Mouse (Mus musculus) embryonic facial prominence, embryonic 12.5 days (tissue): ENCODE measurements around the gene Gm16253. TPM values are rescaled to one million over a fixed set of nuclear protein-coding genes. Genes with fewer than 3 reads are reported as not detected.

Source experiments
- ATAC-seq: fragments of 200-750 bp; cut with Nextera tagmentation; 2 replicates; pipeline ENCODE4 v1.8.0; 2017; ENCODE audit not compliant: insufficient number of reproducible peaks, insufficient read depth, low FRiP score, low TSS enrichment
- H3K27ac ChIP-seq: fragments of 300-500 bp; sonication (generic); 2 replicates; pipeline ENCODE4 v1.5.1; 2016; ENCODE audit warnings: mild to moderate bottlenecking
- H3K27me3 ChIP-seq: fragments of 300-500 bp; sonication (generic); 2 replicates; pipeline ENCODE4 v1.6.1; 2016; ENCODE audit warnings: mild to moderate bottlenecking, moderate library complexity
- H3K36me3 ChIP-seq: fragments of 300-500 bp; sonication (generic); 2 replicates; pipeline ENCODE4 v1.6.1; 2016; ENCODE audit warnings: mild to moderate bottlenecking
- H3K4me1 ChIP-seq: fragments of 300-500 bp; sonication (generic); 2 replicates; pipeline ENCODE4 v1.6.1; 2016
- H3K4me2 ChIP-seq: fragments of 300-500 bp; sonication (generic); replicated peaks from 2 replicates; pipeline ENCODE4 v1.6.1; 2016; ENCODE audit warnings: mild to moderate bottlenecking, moderate library complexity
- H3K4me3 ChIP-seq: fragments of 300-500 bp; sonication (generic); 2 replicates; pipeline ENCODE4 v1.5.1; 2016; ENCODE audit warnings: mild to moderate bottlenecking
- H3K9ac ChIP-seq: fragments of 300-500 bp; sonication (generic); 2 replicates; pipeline ENCODE4 v1.6.1; 2016; ENCODE audit warnings: mild to moderate bottlenecking, moderate library complexity
- H3K9me3 ChIP-seq: fragments of 300-500 bp; sonication (generic); 2 replicates; pipeline ENCODE4 v1.6.1; 2016; ENCODE audit warnings: mild to moderate bottlenecking, moderate library complexity
- WGBS: fragments of 180-500 bp; shearing (Covaris S2); methylation state at CpG from one replicate; pipeline ENCODE4 v1.1.7; 2016; 5-methylcytosine and 5-hydroxymethylcytosine counted together
- polyA plus RNA-seq: library from polyadenylated mRNA; unstranded; fragments of >200 nt; fragmentation: Nextera tagmentation; extraction: Ambion mirVana; gene quantifications from 2 replicates; pipeline ENCODE4 v1.2.1, GENCODE M21; 2016

Gene Gm16253
- polyA plus RNA-seq, 1 experiment from 2014 or later: 2.1 TPM

DNA sequence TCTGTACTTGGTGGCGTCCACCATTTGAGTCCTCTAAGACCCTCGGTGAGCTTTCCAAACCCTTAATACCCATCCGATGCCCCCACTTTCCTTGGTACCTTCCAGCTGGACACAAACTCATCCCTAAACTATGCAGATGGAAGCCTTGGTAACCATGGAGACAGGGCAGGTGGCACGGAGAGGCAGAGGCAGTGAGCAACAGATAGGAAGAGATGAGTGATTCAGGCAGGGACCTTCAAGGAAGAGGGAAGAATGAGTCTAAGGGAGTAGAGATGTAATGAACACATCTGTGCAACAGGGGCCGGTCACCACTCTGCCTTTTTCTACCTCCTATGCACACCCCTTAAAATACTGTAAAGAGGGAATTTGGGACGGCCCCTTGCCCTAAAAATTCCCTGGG lies 18.9 kb downstream of the Gm16253 start:
- WGBS: 24% methylated on average over 6 of the region's 6 CpGs
- peaks cover 17% of the 10 kb centered on the region for H3K27me3 ChIP-seq
- H3K4me3 ChIP-seq: 0 out of 2 replicates have a peak overlapping the region, but pooled peaks have one; percentile 47
- peak overlapping the region; percentile 96 for H3K4me2 ChIP-seq
- H3K9me3 ChIP-seq: no peaks in the 10 kb centered on the region
- no peak overlapping the region for H3K27ac ChIP-seq
- H3K4me1 ChIP-seq: peaks cover 47% of the 10 kb centered on the region
- H3K36me3 ChIP-seq: no peaks in the 10 kb centered on the region
- H3K9ac ChIP-seq: no peak overlapping the region; the same call in 1 of the 2 replicates
- no peak for ATAC-seq

DNA sequence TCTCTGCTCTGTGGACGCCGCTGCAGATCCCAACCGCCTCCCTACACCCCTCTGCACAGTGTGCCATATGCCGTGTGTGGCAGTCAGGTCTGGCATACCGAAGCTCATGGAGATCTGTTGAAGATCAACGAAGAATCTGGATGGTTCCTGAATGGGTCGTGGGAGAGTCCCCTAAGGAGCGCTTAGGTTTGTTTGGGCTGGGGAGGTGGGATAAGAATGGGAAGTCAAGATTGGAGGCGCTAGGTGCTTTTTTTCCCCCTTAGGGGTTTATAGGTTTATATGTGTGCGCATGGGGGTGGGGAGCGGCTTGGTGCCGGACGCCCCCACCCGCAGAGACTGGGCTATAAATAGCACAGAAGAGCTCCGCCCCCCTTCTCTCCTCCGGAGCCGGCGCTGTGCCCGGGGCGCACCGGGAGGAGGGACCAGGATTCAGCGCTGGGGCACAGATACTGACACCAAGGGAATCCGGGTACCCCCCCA lies 19.5 kb downstream of the Gm16253 start, which contains the start of gene Ankrd34a:
Ankrd34a (plus strand) TSS at position 409 of the 480 bp plus-strand sequence.
- WGBS: under 1% methylated on average over 23 of the region's 23 CpGs
- peaks cover 47% of the 10 kb centered on the region for H3K4me1 ChIP-seq
- H3K9me3 ChIP-seq: no peaks in the 10 kb centered on the region
- peak within 1 kb of the TSS; percentile 63 for H3K9ac ChIP-seq
- H3K36me3 ChIP-seq: no peaks in the 10 kb centered on the region
- ATAC-seq: no peak
- peak within 1 kb of the TSS; percentile 47 for H3K4me3 ChIP-seq
- H3K4me2 ChIP-seq: peak within 1 kb of the TSS; percentile 96
- H3K27ac ChIP-seq: peak within 1 kb of the TSS; percentile 64; the same call in 1 of the 2 replicates
- H3K27me3 ChIP-seq: peaks cover 17% of the 10 kb centered on the region

DNA sequence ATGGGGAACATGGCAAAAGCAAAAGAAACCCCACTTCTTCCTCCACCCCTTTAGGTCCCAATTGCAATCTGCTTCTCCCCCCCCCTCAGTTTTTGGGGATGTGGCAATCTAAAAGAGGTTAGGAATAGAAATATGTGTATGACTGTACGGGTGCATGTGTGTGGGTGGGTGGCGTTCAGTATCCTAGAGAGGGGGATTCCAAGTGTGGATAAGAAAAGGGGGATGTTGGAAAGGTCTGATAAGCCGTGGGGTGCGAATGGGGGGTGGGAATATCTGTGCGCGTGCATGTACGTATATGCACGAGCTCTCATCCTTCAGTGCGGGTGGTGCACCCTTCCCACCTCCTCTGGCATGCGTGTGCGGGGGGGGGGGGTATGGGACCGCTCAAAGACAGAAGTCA lies 20.1 kb downstream of the Gm16253 start:
- peak overlapping the region; percentile 96 for H3K4me2 ChIP-seq
- 8% methylated on average over 9 of the region's 12 CpGs for WGBS
- no peaks in the 10 kb centered on the region for H3K36me3 ChIP-seq
- ATAC-seq: no peak
- no peak overlapping the region for H3K27ac ChIP-seq
- H3K4me1 ChIP-seq: peaks cover 47% of the 10 kb centered on the region
- H3K9ac ChIP-seq: peak overlapping the region; percentile 63
- peaks cover 17% of the 10 kb centered on the region for H3K27me3 ChIP-seq
- no peaks in the 10 kb centered on the region for H3K9me3 ChIP-seq
- peak overlapping the region; percentile 47 for H3K4me3 ChIP-seq

DNA sequence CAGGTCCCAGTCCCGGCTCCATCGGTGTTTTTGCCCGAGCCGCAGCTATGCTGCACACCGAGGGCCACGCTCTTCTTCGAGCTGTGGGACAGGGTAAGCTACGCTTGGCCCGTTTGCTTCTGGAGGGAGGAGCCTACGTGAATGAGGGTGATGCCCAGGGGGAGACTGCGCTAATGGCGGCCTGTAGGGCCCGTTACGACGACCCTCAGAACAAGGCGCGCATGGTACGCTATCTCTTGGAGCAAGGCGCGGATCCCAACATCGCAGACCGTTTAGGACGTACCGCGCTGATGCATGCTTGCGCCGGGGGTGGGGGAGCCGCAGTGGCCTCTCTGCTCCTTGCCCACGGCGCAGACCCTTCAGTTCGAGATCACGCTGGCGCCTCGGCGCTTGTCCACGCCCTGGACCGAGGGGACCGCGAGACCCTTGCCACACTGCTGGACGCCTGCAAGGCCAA lies 20.7 kb downstream of the Gm16253 start:
- Histone ChIP-seq H3K9ac (peak overlapping the region; percentile 63), H3K4me1 (peaks cover 48% of the 10 kb centered on the region), H3K9me3 (no peaks in the 10 kb centered on the region), H3K27me3 (peaks cover 17% of the 10 kb centered on the region), H3K4me3 (peak overlapping the region; percentile 47), H3K27ac (peak overlapping the region; percentile 64; the same call in 1 of the 2 replicates), H3K4me2 (peak overlapping the region; percentile 96), H3K36me3 (no peaks in the 10 kb centered on the region)
- under 1% methylated on average over 40 of the region's 40 CpGs for WGBS
- ATAC-seq: no peak

DNA sequence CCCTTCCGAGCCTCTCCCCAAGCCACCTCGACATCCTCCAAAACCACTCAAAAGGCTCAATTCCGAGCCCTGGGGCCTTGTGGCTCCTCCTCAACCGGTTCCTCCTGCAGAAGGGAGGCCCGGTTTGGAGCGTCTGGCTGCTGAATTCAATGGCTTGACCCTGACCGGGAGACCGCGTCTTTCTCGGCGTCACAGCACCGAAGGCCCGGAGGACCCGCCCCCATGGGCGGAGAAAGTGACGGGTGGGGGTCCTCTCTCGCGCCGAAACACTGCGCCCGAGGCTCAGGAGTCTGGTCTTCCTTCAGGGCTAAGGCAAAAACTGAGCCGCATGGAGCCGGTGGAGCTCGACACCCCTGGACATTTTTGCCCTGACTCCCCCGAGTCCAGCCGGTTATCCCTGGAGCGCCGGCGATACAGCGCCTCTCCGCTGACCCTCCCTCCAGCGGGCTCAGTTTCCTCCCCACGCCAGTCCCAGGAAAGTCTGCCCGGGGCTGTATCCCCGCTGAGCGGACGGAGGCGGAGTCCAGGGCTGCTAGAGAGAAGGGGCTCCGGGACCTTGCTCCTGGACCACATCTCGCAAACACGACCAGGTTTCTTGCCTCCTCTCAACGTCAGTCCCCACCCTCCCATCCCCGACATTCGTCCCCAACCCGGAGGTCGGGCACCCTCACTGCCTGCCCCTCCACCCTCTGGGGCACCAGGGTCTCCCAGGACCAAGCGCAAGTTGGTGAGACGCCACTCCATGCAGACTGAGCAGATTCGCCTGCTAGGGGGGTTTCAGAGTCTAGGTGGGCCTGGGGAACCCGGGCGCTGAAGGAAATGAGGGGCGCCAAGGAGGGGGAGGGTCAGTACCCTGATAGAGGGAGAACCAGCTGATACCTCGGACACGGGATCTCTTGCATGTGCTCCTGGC lies 21.6 kb downstream of the Gm16253 start:
- H3K27me3 ChIP-seq: peaks cover 17% of the 10 kb centered on the region
- WGBS: 1% methylated on average over 54 of the region's 54 CpGs
- H3K9ac ChIP-seq: peak overlapping the region; percentile 63
- H3K9me3 ChIP-seq: no peaks in the 10 kb centered on the region
- peak overlapping the region; percentile 47 for H3K4me3 ChIP-seq
- H3K27ac ChIP-seq: peak overlapping the region; percentile 64; the same call in 1 of the 2 replicates
- no peak for ATAC-seq
- peaks cover 49% of the 10 kb centered on the region for H3K4me1 ChIP-seq
- H3K4me2 ChIP-seq: peak overlapping the region; percentile 96
- no peaks in the 10 kb centered on the region for H3K36me3 ChIP-seq

DNA sequence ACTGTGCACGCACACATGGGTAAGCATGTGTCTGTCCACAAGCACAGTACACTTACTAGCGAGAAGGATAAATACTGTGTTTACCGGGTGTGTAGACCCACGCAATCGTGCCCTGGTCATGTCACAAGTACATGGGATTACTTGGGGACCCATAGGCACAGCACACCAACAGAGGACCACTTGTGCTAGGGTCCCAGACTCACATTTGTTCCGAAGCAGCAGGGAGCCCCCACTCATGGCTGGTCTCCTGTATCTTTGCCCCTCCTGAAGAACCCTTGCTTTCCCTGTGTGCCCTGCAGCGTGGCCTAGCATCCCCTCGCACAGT lies 22.2 kb downstream of the Gm16253 start:
- no peak for ATAC-seq
- peaks cover 52% of the 10 kb centered on the region for H3K4me1 ChIP-seq
- WGBS: 44% methylated on average over 8 of the region's 8 CpGs
- no peak overlapping the region for H3K27ac ChIP-seq
- H3K36me3 ChIP-seq: no peaks in the 10 kb centered on the region
- H3K9me3 ChIP-seq: no peaks in the 10 kb centered on the region
- peak overlapping the region; percentile 96 for H3K4me2 ChIP-seq
- H3K27me3 ChIP-seq: peaks cover 17% of the 10 kb centered on the region
- no peak overlapping the region for H3K9ac ChIP-seq
- peak overlapping the region; percentile 47; the same call in 1 of the 2 replicates for H3K4me3 ChIP-seq

DNA sequence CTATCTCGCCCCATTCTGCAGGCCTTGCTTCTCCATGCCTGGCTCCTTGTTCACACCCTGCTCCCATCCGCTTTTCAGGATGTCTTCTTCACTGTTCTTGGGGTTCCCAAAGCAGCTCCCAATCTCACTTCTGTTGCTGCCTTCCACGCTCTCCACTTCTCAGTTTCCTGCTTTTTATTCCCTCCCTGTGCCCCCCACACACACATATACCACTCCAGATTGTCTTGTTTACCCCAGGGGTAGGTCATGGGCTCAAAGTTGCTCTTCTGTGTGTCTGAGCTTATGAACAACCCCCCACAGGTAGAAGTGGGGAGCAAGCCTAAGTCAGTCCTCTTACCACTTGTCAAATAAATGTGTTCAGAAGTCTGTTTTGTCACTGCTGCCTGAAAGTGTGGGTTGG lies 22.6 kb downstream of the Gm16253 start:
- Histone ChIP-seq H3K27me3 (peaks cover 17% of the 10 kb centered on the region), H3K4me2 (no peak overlapping the region), H3K9ac (no peak overlapping the region), H3K9me3 (no peaks in the 10 kb centered on the region), H3K36me3 (no peaks in the 10 kb centered on the region), H3K4me1 (peaks cover 54% of the 10 kb centered on the region), H3K4me3 (no peak overlapping the region), H3K27ac (no peak overlapping the region)
- WGBS: 77% methylated on average over 3 of the region's 3 CpGs
- ATAC-seq: no peak

DNA sequence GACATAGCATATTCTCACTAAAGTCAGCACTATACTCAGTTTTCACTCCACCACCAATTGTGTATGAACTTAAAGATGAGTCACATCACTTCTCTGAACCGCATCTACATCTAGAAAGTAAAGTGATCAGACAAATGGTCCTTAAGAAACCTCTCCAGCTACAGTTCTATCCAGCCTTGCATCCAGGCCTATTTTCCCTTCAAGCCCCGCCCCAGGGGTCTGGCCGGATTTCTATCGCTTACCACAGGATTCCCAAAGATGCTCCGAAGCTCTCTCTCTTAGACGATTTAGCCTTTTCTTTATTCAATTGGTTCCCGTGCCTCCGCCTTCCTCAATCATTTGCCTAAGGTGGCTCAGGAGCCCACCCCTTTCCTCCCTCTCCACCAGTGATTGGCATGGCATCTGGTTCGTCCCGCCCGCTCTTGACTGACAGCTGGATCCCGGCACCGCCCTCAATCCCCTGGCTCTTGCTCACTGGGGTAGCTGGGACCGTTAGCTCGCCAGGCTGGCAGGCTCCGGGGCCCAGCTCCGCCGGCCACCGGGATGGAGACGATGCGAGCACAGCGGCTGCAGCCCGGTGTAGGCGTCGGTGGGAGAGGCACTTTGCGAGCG lies 24.0 kb downstream of the Gm16253 start, which contains the start of gene Lix1l:
Lix1l (plus strand) TSS at position 511 of the 612 bp plus-strand sequence.
- Histone ChIP-seq H3K27me3 (peaks cover 7% of the 10 kb centered on the region), H3K9me3 (no peaks in the 10 kb centered on the region), H3K9ac (peak within 1 kb of the TSS; percentile 95), H3K36me3 (no peaks in the 10 kb centered on the region), H3K4me3 (peak within 1 kb of the TSS; percentile 89), H3K4me2 (peak within 1 kb of the TSS; percentile 65), H3K4me1 (peaks cover 59% of the 10 kb centered on the region), H3K27ac (peak within 1 kb of the TSS; percentile 97)
- 1% methylated on average over 27 of the region's 27 CpGs for WGBS
- ATAC-seq: peak; percentile 93

DNA sequence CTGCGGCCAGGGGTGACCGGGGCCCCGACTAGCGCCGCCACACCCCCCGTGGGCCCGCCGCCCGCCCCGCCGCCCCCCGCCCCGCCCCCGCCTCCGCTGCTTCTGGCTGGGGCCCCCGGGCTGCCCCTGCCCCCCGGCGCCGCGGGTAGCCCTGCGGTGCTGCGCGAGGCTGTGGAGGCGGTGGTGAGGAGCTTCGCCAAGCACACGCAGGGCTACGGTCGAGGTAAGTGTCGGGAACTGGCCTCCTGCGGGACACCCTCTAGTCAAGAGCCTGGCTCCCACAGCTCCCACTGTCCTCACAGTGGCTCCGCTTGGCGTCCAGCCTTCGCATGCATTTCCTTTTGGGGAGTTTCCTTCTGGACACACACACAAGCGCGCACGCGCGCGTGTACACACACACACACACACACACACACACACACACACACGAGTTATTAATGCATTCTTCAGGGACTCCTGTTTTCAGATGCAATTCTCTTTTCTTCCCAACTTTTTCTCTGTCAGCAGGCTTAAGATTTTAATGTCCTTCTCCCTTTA lies 24.5 kb downstream of the Gm16253 start:
- no peaks in the 10 kb centered on the region for H3K36me3 ChIP-seq

DNA sequence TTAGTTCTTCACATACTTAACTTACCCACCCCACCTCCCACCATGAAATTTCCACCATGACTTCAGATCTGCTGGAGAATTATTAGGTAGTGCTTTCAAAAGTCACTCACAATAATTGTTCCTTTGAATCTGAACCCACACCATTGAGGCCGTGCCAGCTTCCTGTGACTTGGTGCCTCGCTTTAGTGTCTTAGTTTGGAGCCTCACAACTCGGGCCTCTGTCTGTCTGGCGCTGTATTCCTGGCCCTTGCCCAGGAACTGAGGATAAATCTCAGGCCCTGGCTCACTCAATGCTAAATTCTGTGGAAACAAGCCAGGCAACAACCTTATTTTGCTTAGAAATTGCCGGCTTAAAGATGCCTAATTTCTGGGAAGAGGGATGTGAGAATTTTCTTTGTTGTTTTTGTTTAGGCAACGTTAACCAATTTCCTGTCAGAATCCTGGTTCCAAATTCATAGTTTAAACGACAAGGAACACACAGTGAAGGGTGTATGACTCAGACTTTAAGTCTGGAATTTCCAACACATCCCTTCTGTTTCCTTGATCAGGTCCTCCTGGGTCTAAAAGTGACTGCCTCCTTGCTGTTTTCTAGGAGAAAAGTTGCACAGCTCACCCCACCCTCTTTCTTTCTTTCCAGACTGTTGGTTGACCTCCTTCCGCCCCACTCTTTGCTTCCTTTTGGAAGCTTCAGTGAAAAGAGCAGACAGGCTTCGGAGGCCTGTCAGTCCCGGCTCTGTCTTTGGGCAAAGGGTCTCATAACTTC lies 25.3 kb downstream of the Gm16253 start:
- H3K4me2 ChIP-seq: peak overlapping the region; percentile 65
- peak overlapping the region; percentile 97 for H3K27ac ChIP-seq
- 24% methylated on average over 10 of the region's 10 CpGs for whole genome bisulfite sequencing

More for the DNA sequence above, 24.5 kb downstream of the Gm16253 start:
- no peaks in the 10 kb centered on the region for H3K9me3 ChIP-seq
- H3K27ac ChIP-seq: peak overlapping the region; percentile 97
- H3K27me3 ChIP-seq: peaks cover 6% of the 10 kb centered on the region
- H3K4me3 ChIP-seq: peak overlapping the region; percentile 89
- H3K4me2 ChIP-seq: peak overlapping the region; percentile 65
- under 1% methylated on average over 40 of the region's 40 CpGs for WGBS
- peak overlapping the region; percentile 95 for H3K9ac ChIP-seq
- ATAC-seq: peak; percentile 64
- H3K4me1 ChIP-seq: peaks cover 54% of the 10 kb centered on the region

DNA sequence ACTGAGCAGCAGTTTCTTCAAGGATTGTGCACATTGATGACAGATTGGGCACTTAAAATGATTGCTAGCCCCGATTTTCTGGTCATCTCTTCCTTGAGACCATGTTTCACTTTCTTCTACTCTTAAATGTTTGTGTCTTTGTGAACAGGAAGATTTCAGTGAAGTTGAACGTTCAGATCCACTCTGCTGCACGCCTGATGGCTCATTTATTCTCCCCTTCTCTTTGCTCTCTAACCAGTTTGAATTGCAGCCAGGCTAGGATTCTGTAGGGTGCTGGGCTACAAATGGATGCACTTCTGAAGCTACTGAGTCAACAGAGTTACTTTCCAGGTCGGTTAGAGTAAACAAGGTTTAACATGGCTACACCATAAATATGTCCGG lies 25.9 kb downstream of the Gm16253 start:
- H3K4me2 ChIP-seq: peak overlapping the region; percentile 65
- H3K9me3 ChIP-seq: no peaks in the 10 kb centered on the region
- no peaks in the 10 kb centered on the region for H3K36me3 ChIP-seq
- no peak for ATAC-seq
- H3K4me3 ChIP-seq: peak overlapping the region; percentile 89
- peaks cover 42% of the 10 kb centered on the region for H3K4me1 ChIP-seq
- peak overlapping the region; percentile 95 for H3K9ac ChIP-seq
- peak overlapping the region; percentile 97 for H3K27ac ChIP-seq
- H3K27me3 ChIP-seq: peaks cover 6% of the 10 kb centered on the region; the same call in 1 of the 2 replicates
- 46% methylated on average over 5 of the region's 5 CpGs for WGBS

More for the DNA sequence above, 25.3 kb downstream of the Gm16253 start:
- Histone ChIP-seq H3K9me3 (no peaks in the 10 kb centered on the region), H3K36me3 (no peaks in the 10 kb centered on the region), H3K4me1 (peaks cover 46% of the 10 kb centered on the region), H3K27me3 (peaks cover 6% of the 10 kb centered on the region; the same call in 1 of the 2 replicates), H3K9ac (peak overlapping the region; percentile 95), H3K4me3 (peak overlapping the region; percentile 89)
- ATAC-seq: no peak
